Mouse (Mus musculus): ENCODE data around the gene Igll1. TPM values are rescaled to one million over a fixed set of nuclear protein-coding genes. Genes with fewer than 3 reads are reported as not detected.

Igll1 gene
- 0.22 TPM in 1 of 2 replicates, not detected in the other for polyA plus RNA-seq (2015; fragmentation: Nextera tagmentation; extraction: Ambion mirVana)

GRCm38 (mm10) chr16:16863978-16864377, at the start of gene Igll1:
TSS of gene Igll1 (minus strand) at chr16:16863985.
- no peak within 1 kb of the TSS for H3K27ac ChIP-seq (replicated peaks)
- no peaks in the 10 kb centered on the region for H3K9me3 ChIP-seq
- H3K36me3 ChIP-seq = no peaks in the 10 kb centered on the region
- no peak within 1 kb of the TSS for H3K4me3 ChIP-seq
- 71% methylated on average over 2 of the region's 2 CpGs for WGBS
- no peak within 1 kb of the TSS for H3K9ac ChIP-seq
- ATAC-seq (ENCODE audit: low read depth) = no peak
- no peaks in the 10 kb centered on the region for H3K27me3 ChIP-seq
- H3K4me2 ChIP-seq = no peak within 1 kb of the TSS
- H3K4me1 ChIP-seq (replicated peaks) = no peaks in the 10 kb centered on the region

DNA sequence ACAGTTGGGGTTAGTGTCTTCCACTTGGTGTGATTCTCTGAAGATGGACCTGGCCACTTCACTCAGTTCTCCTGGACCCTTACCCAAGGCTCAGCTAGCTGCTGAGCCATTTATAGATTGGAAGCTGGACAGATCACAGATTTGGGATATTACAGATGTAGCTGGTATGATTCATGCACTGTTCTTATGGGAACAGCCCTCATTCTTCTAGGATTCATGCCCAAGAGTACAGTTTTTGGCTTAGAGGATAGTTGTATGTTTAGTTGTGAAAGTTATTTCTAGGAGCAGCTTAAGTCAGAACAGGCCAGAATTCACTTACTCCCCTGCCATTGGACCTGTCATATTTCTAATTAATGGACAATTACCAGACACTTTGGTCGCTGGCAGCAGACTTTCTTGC, 49.7 kb upstream of the Igll1 start:
- H3K4me2 ChIP-seq = no peak overlapping the region
- no peak overlapping the region for H3K27ac ChIP-seq (replicated peaks)
- H3K9me3 ChIP-seq = no peaks in the 10 kb centered on the region
- no peak for ATAC-seq (ENCODE audit: low read depth)
- 72% methylated on average over 1 of the region's 1 CpGs for WGBS
- no peaks in the 10 kb centered on the region for H3K27me3 ChIP-seq
- no peak overlapping the region for H3K4me3 ChIP-seq
- peaks cover 12% of the 10 kb centered on the region for H3K4me1 ChIP-seq (replicated peaks)
- H3K9ac ChIP-seq = no peak overlapping the region
- peaks cover 94% of the 10 kb centered on the region for H3K36me3 ChIP-seq

DNA sequence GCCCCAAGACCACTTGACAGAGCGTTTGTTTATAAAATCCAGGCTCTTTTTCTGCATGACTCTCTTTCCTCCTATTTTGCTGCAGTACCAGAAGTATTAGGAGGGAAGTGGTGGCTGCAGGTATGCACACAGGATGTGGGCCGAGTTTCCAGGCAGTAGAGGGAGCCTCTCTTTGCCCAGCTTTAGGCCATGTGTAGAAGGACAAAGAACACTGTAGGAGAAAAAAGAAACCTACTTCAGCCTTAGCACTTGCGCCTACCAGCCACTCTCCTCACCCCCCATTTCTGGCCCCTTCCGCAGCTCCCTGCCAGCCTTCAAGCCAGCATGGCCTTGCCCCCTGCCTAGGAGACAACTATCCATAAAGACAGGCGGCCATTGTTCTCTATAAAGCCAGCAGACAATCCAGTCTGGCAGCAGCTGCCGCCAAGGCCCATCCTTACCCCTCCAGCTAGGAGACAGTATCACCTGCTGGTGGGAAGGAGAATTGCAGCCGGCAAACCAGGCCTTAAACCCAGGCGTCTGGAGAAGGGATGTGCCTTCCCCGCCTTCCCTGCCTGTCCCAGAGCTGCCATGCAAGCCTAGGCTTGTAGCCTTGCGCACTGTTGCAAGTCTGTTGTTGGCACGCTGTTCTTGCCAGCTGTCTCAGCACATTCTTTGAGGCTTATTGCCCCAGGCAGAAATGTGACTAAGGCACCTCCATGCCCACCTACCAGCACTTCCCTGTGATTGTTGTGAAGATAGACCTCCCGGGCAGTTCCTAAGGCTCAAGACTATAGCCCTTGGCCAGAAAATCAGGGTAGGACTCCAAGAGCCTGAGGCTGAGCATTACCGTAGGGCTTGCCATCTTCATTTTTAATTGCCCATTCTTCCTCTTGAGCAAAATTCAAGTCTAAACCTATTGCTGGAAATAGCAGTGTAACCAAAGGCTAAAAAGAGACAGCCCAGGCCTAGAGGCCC, 48.1 kb upstream of the Igll1 start:
- Histone ChIP-seq H3K4me3 (no peak overlapping the region), H3K4me1 (replicated peaks) (peaks cover 12% of the 10 kb centered on the region), H3K9ac (0 out of 2 replicates have a peak overlapping the region, but pooled peaks have one; percentile 17), H3K27ac (replicated peaks) (peak overlapping the region; percentile 82), H3K36me3 (peaks cover 95% of the 10 kb centered on the region), H3K27me3 (no peaks in the 10 kb centered on the region), H3K9me3 (no peaks in the 10 kb centered on the region), H3K4me2 (no peak overlapping the region)
- peak; percentile 96 for ATAC-seq (ENCODE audit: low read depth)
- 27% methylated on average over 13 of the region's 13 CpGs for WGBS

GRCm38 (mm10) chr16:16907799-16908198, 44.0 kb upstream of the Igll1 start:
- peaks cover 12% of the 10 kb centered on the region for H3K4me1 ChIP-seq (replicated peaks)
- no peaks in the 10 kb centered on the region for H3K9me3 ChIP-seq
- 78% methylated on average over 6 of the region's 6 CpGs for WGBS
- H3K4me2 ChIP-seq = no peak overlapping the region
- H3K4me3 ChIP-seq = no peak overlapping the region
- H3K27me3 ChIP-seq = no peaks in the 10 kb centered on the region
- peak overlapping the region; percentile 38; the same call in 1 of the 2 replicates for H3K27ac ChIP-seq (replicated peaks)
- no peak overlapping the region for H3K9ac ChIP-seq
- H3K36me3 ChIP-seq = peaks cover 93% of the 10 kb centered on the region
- no peak for ATAC-seq (ENCODE audit: low read depth)

DNA sequence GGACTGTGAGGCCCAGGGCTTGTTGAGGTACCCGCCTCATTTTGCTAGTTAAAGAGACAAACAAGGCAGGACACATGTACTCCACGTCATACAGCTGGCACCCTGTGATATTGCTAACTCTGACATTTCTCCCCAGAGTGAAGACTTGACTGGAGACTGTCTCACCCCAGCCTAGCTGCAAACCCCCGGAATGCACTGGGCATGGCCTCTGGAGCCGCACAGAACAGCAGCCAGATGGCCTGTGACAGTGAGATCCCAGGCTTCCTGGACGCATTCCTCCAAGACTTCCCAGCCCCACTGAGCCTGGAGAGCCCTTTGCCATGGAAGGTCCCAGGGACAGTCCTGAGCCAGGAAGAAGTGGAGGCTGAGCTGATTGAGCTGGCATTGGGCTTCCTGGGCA, 39.4 kb upstream of the Igll1 start:
- ATAC-seq (ENCODE audit: low read depth) = no peak
- peaks cover 54% of the 10 kb centered on the region for H3K36me3 ChIP-seq

DNA sequence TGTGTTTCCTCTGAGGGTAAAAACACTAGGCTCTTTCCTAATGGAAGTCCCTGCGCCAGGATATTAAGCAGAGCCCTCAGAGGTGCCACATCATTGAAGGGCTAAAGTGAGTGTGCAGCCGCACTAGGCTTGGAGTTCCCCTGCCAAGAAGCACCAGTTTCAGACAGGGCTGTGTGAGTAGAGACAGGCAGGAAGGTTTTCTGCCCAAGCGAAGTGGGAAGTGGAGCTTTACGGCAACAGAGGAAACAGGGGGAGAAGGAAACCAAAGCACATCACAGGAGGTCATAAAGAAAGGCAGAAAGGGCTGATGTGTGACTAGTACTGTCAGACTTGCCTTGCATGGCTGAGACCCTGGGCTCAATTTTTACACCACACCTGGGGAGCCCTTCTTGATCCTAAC, 38.5 kb upstream of the Igll1 start:
- H3K4me2 ChIP-seq = no peak overlapping the region
- H3K9me3 ChIP-seq = no peaks in the 10 kb centered on the region
- 85% methylated on average over 4 of the region's 4 CpGs for WGBS
- peaks cover 22% of the 10 kb centered on the region for H3K4me1 ChIP-seq (replicated peaks)
- H3K27me3 ChIP-seq = no peaks in the 10 kb centered on the region
- ATAC-seq (ENCODE audit: low read depth) = no peak
- H3K9ac ChIP-seq = no peak overlapping the region
- no peak overlapping the region for H3K27ac ChIP-seq (replicated peaks)
- no peak overlapping the region for H3K4me3 ChIP-seq
- peaks cover 46% of the 10 kb centered on the region for H3K36me3 ChIP-seq

More for the DNA sequence above, 39.4 kb upstream of the Igll1 start:
- H3K4me3 ChIP-seq = no peak overlapping the region
- no peak overlapping the region for H3K27ac ChIP-seq (replicated peaks)
- no peaks in the 10 kb centered on the region for H3K9me3 ChIP-seq
- WGBS = 89% methylated on average over 5 of the region's 5 CpGs
- no peak overlapping the region for H3K4me2 ChIP-seq
- H3K27me3 ChIP-seq = no peaks in the 10 kb centered on the region
- peaks cover 13% of the 10 kb centered on the region for H3K4me1 ChIP-seq (replicated peaks)
- H3K9ac ChIP-seq = no peak overlapping the region

GRCm38 (mm10) chr16:16897056-16897584, 33.3 kb upstream of the Igll1 start:
- H3K9me3 ChIP-seq = no peaks in the 10 kb centered on the region
- H3K27me3 ChIP-seq = no peaks in the 10 kb centered on the region
- peak overlapping the region; percentile 76 for H3K4me2 ChIP-seq
- peak overlapping the region; percentile 35 for H3K27ac ChIP-seq (replicated peaks)
- peaks cover 26% of the 10 kb centered on the region for H3K36me3 ChIP-seq
- WGBS = 29% methylated on average over 10 of the region's 10 CpGs
- H3K9ac ChIP-seq = peak overlapping the region; percentile 83
- peak; percentile 21 for ATAC-seq (ENCODE audit: low read depth)
- peaks cover 32% of the 10 kb centered on the region for H3K4me1 ChIP-seq (replicated peaks)
- H3K4me3 ChIP-seq = peak overlapping the region; percentile 51

- Histone ChIP-seq H3K27me3 (no peaks in the 10 kb centered on the region), H3K4me2 (peak within 1 kb of the TSS; percentile 76), H3K4me3 (peak within 1 kb of the TSS; percentile 51), H3K36me3 (peaks cover 31% of the 10 kb centered on the region), H3K9me3 (no peaks in the 10 kb centered on the region), H3K27ac (replicated peaks) (peak within 1 kb of the TSS; percentile 35), H3K4me1 (replicated peaks) (peaks cover 32% of the 10 kb centered on the region), H3K9ac (peak within 1 kb of the TSS; percentile 83)
- peak; percentile 93 for ATAC-seq (ENCODE audit: low read depth)
- under 1% methylated on average over 29 of the region's 29 CpGs for WGBS
Observed at GRCm38 (mm10) chr16:16896382-16897055, 32.7 kb upstream of the Igll1 start, which contains the start of gene Ppm1f. TSS of gene Ppm1f (plus strand) at chr16:16896469.

- no peaks in the 10 kb centered on the region for H3K27me3 ChIP-seq
- H3K4me3 ChIP-seq = peak overlapping the region; percentile 51; the same call in 1 of the 2 replicates
- H3K4me2 ChIP-seq = peak overlapping the region; percentile 76
- whole genome bisulfite sequencing = 19% methylated on average over 4 of the region's 4 CpGs
- peak overlapping the region; percentile 83; the same call in 1 of the 2 replicates for H3K9ac ChIP-seq
- peaks cover 32% of the 10 kb centered on the region for H3K4me1 ChIP-seq (replicated peaks)
- peaks cover 36% of the 10 kb centered on the region for H3K36me3 ChIP-seq
- no peaks in the 10 kb centered on the region for H3K9me3 ChIP-seq
- peak; percentile 78 for ATAC-seq (ENCODE audit: low read depth)
- peak overlapping the region; percentile 35; the same call in 1 of the 2 replicates for H3K27ac ChIP-seq (replicated peaks)
Observed at GRCm38 (mm10) chr16:16896015-16896381, 32.2 kb upstream of the Igll1 start.

DNA sequence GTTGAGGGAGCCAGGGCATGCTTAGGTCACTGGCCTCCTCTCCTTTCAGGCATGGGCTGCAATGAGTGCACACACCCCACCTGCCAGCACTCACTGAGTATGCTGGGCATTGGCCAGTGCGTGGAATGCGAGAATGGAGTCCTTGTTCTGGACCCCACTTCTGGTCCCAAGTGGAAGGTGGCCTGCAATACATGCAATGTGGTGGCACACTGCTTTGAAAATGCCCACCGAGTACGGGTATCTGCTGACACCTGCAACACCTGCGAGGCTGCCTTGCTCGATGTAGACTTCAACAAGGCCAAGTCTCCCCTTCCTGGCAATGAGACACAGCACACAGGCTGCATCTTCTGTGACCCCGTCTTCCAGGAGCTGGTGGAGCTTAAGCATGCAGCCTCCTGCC, 28.6 kb upstream of the Igll1 start:
- Histone ChIP-seq H3K4me3 (no peak overlapping the region), H3K4me1 (replicated peaks) (peaks cover 11% of the 10 kb centered on the region), H3K9me3 (no peaks in the 10 kb centered on the region), H3K4me2 (no peak overlapping the region), H3K36me3 (peaks cover 73% of the 10 kb centered on the region), H3K9ac (no peak overlapping the region), H3K27me3 (no peaks in the 10 kb centered on the region), H3K27ac (replicated peaks) (no peak overlapping the region)
- no peak for ATAC-seq (ENCODE audit: low read depth)
- 93% methylated on average over 7 of the region's 7 CpGs for WGBS

- no peak overlapping the region for H3K4me3 ChIP-seq
- H3K4me2 ChIP-seq = no peak overlapping the region
- H3K9ac ChIP-seq = no peak overlapping the region
- no peaks in the 10 kb centered on the region for H3K27me3 ChIP-seq
- H3K4me1 ChIP-seq (replicated peaks) = no peaks in the 10 kb centered on the region
- no peak overlapping the region for H3K27ac ChIP-seq (replicated peaks)
- ATAC-seq (ENCODE audit: low read depth) = no peak
- 88% methylated on average over 1 of the region's 1 CpGs for WGBS
- H3K9me3 ChIP-seq = no peaks in the 10 kb centered on the region
- peaks cover 100% of the 10 kb centered on the region for H3K36me3 ChIP-seq
Observed at GRCm38 (mm10) chr16:16888341-16888740, 24.6 kb upstream of the Igll1 start.

DNA sequence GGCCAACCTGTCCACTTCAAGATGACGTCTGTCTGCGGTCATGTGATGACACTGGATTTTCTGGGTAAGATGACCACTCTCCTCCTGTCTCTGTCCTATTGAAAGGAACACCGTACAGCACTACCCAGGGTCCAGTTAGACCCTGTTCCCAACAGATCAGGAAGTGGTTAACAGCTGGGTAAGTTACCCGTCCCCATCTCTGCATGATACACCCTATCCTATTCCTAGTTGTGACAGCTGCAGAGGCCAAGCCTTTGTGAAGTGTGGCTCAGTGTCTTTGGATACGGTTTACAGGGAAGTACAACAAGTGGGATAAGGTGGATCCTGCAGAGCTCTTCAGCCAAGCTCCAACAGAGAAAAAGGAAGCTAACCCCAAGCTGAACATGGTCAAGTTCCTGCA, 15.2 kb upstream of the Igll1 start:
- Histone ChIP-seq H3K9ac (no peak overlapping the region), H3K9me3 (peaks cover 8% of the 10 kb centered on the region; the same call in 1 of the 2 replicates), H3K27me3 (no peaks in the 10 kb centered on the region), H3K4me2 (no peak overlapping the region), H3K27ac (replicated peaks) (no peak overlapping the region), H3K36me3 (peaks cover 93% of the 10 kb centered on the region), H3K4me1 (replicated peaks) (no peaks in the 10 kb centered on the region), H3K4me3 (no peak overlapping the region)
- ATAC-seq (ENCODE audit: low read depth) = no peak
- 91% methylated on average over 5 of the region's 5 CpGs for WGBS
